Mouse (Mus musculus): ENCODE results near the gene Ift88. TPM values are rescaled to one million over a fixed set of nuclear protein-coding genes. Genes with fewer than 3 reads are reported as not detected.

The Ift88 gene
- polyA plus RNA-seq, 1 experiment = 6.1 TPM

GRCm38 (mm10) chr14:57534961-57535360 lies 111.1 kb downstream of the Ift88 start:
- 30% methylated on average over 8 of the region's 8 CpGs for WGBS
- H3K4me3 ChIP-seq (replicated peaks; ENCODE audit: extremely low read depth, low read depth, low read length) = no peak overlapping the region
- H3K4me1 ChIP-seq (ENCODE audit: control insufficient read depth, insufficient read depth, low read length) = peaks cover 13% of the 10 kb centered on the region
- no peak for DNase-seq
- TF ChIP-seq POLR2A (IDR thresholded peaks at IDR 0.05; ENCODE audit: borderline replicate concordance, extremely low read depth, low read depth, low read length) = no peak
- no peak for TF ChIP-seq CTCF (IDR thresholded peaks at IDR 0.05; ENCODE audit: insufficient read depth, low read length)

DNA sequence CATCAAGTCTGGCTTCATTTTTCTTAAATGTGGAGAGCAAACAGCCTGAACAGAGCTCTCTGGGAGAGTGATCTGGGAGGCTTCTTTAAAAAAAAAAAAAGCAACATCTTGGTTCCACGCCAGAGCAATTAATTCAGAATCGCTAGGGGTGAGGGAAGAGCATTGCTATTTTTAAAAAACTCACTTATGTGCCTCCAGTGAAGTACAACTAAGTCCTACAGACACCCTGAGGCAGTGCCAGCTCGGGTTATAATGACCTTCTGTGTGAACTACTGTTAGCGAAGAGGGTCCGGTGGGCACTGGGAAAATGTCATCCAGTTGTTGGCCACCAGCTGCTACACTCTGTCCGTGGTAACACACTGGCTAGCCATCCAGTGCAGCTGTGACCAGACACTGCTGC lies 111.8 kb downstream of the Ift88 start:
- WGBS = 47% methylated on average over 6 of the region's 6 CpGs
- TF ChIP-seq POLR2A (IDR thresholded peaks at IDR 0.05; ENCODE audit: borderline replicate concordance, extremely low read depth, low read depth, low read length) = no peak
- TF ChIP-seq CTCF (IDR thresholded peaks at IDR 0.05; ENCODE audit: insufficient read depth, low read length) = no peak
- H3K4me3 ChIP-seq (replicated peaks; ENCODE audit: extremely low read depth, low read depth, low read length) = no peak overlapping the region
- no peak for DNase-seq
- peaks cover 13% of the 10 kb centered on the region for H3K4me1 ChIP-seq (ENCODE audit: control insufficient read depth, insufficient read depth, low read length)

GRCm38 (mm10) chr14:57536820-57537219 lies 113.0 kb downstream of the Ift88 start:
- TF ChIP-seq POLR2A (IDR thresholded peaks at IDR 0.05; ENCODE audit: borderline replicate concordance, extremely low read depth, low read depth, low read length) (no peak), CTCF (IDR thresholded peaks at IDR 0.05; ENCODE audit: insufficient read depth, low read length) (no peak)
- no peak for DNase-seq
- peaks cover 13% of the 10 kb centered on the region for H3K4me1 ChIP-seq (ENCODE audit: control insufficient read depth, insufficient read depth, low read length)
- no peak overlapping the region for H3K4me3 ChIP-seq (replicated peaks; ENCODE audit: extremely low read depth, low read depth, low read length)
- WGBS = 59% methylated on average over 9 of the region's 9 CpGs

DNA sequence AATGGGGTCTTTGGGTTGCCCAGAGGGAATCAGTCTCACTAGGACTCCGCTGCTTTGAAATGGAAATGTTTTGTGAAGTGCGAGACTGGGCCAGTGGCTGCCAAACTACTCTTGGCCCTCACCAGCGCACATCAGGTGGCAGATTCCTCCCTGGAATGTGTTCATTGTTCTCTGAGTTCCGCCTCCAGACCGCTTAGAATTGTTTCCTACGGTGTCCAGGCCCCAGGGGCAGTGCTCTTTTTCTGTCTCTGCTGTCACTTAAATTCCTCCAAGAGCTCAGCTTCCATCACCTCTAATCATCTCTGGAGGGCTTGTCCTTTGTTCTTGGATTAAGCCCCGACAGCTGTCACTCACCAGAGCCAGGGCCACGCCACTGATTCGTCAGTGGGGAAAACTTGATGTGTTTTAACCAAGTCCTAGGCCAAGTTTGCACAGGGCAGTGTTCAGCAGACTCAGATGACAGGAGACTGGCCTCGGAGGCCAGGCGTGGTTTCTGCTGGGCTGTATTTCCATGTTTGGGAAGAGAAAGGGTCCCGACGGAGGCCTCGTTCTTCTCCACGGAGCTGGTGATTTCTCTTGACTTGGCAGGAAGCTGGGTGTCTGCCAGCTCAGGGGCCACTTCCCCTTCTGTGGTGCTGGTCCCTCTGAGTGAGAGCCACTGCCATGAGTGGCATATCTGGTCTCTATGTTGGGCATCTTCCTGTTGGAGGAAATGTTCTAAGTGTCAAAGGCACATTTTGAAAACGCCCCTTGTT lies 113.6 kb downstream of the Ift88 start:
- DNase-seq = no peak
- TF ChIP-seq POLR2A (IDR thresholded peaks at IDR 0.05; ENCODE audit: borderline replicate concordance, extremely low read depth, low read depth, low read length) (no peak), CTCF (IDR thresholded peaks at IDR 0.05; ENCODE audit: insufficient read depth, low read length) (no peak)
- H3K4me1 ChIP-seq (ENCODE audit: control insufficient read depth, insufficient read depth, low read length) = peaks cover 13% of the 10 kb centered on the region
- 23% methylated on average over 16 of the region's 16 CpGs for WGBS
- no peak overlapping the region for H3K4me3 ChIP-seq (replicated peaks; ENCODE audit: extremely low read depth, low read depth, low read length)

- TF ChIP-seq POLR2A (IDR thresholded peaks at IDR 0.05; ENCODE audit: borderline replicate concordance, extremely low read depth, low read depth, low read length) (no peak), CTCF (IDR thresholded peaks at IDR 0.05; ENCODE audit: insufficient read depth, low read length) (no peak)
- no peak overlapping the region for H3K4me3 ChIP-seq (replicated peaks; ENCODE audit: extremely low read depth, low read depth, low read length)
- peaks cover 2% of the 10 kb centered on the region; the same call in 1 of the 2 replicates for H3K4me1 ChIP-seq (ENCODE audit: control insufficient read depth, insufficient read depth, low read length)
- no peak for DNase-seq
- WGBS = 73% methylated on average over 11 of the region's 11 CpGs
These were observed 116.8 kb downstream of the Ift88 start for GRCm38 (mm10) chr14:57540683-57541082.

GRCm38 (mm10) chr14:57542231-57542630 lies 118.4 kb downstream of the Ift88 start:
- DNase-seq = no peak
- H3K4me1 ChIP-seq (ENCODE audit: control insufficient read depth, insufficient read depth, low read length) = no peaks in the 10 kb centered on the region
- no peak overlapping the region for H3K4me3 ChIP-seq (replicated peaks; ENCODE audit: extremely low read depth, low read depth, low read length)
- no peak for TF ChIP-seq CTCF (IDR thresholded peaks at IDR 0.05; ENCODE audit: insufficient read depth, low read length)
- WGBS = 61% methylated on average over 34 of the region's 34 CpGs

- no peak for DNase-seq
- H3K4me1 ChIP-seq (ENCODE audit: control insufficient read depth, insufficient read depth, low read length) = no peaks in the 10 kb centered on the region
- WGBS = 91% methylated on average over 13 of the region's 13 CpGs
- no peak overlapping the region for H3K4me3 ChIP-seq (replicated peaks; ENCODE audit: extremely low read depth, low read depth, low read length)
- TF ChIP-seq CTCF (IDR thresholded peaks at IDR 0.05; ENCODE audit: insufficient read depth, low read length) (no peak), POLR2A (IDR thresholded peaks at IDR 0.05; ENCODE audit: borderline replicate concordance, extremely low read depth, low read depth, low read length) (no peak)
These were observed 119.7 kb downstream of the Ift88 start for GRCm38 (mm10) chr14:57543420-57544039.

DNA sequence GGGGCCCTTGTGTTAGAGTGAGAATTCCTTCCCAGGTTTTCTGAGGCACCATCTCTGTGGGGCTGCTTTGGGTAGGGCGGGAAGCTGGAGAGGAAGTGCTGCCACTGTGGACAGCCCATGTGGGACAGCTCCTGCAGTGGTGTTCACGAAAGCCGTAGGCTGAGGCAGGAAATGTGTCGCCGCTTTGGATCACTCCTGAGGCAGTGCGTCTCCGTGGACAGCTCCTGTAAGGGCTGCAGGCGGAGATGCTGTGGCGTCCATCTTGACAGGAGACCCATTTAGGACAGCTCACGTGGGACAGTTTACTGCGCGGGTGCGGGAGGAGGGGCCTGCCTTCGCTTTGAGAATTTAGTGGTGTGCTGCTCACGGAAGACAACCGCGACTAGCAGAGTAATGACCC lies 121.7 kb downstream of the Ift88 start:
- Histone ChIP-seq H3K4me3 (replicated peaks; ENCODE audit: extremely low read depth, low read depth, low read length) (no peak overlapping the region), H3K4me1 (ENCODE audit: control insufficient read depth, insufficient read depth, low read length) (no peaks in the 10 kb centered on the region)
- TF ChIP-seq POLR2A (IDR thresholded peaks at IDR 0.05; ENCODE audit: borderline replicate concordance, extremely low read depth, low read depth, low read length) (no peak), CTCF (IDR thresholded peaks at IDR 0.05; ENCODE audit: insufficient read depth, low read length) (no peak)
- DNase-seq = no peak
- 83% methylated on average over 17 of the region's 17 CpGs for WGBS

DNA sequence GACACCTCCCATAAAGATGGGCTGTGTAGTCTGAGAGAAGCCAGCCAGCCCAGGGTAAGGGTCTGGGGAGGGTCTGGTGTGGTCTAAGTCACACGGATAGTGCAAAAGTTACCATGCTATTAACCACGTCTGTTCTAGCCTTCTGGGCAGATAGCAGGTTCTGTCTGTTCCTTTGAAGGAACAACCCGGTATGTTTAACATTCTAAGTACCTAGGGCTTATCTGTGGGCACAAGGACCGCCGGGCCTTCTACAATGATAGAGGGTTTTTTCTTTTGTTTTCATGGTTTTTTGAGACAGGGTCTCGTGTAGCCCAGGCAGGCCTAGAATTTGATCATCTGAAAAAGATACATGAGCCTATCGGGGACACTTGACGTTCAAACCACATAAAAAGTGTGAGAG lies 122.3 kb downstream of the Ift88 start:
- Histone ChIP-seq H3K4me3 (replicated peaks; ENCODE audit: extremely low read depth, low read depth, low read length) (no peak overlapping the region), H3K4me1 (ENCODE audit: control insufficient read depth, insufficient read depth, low read length) (no peaks in the 10 kb centered on the region)
- 77% methylated on average over 8 of the region's 8 CpGs for WGBS
- no peak for DNase-seq
- no peak for TF ChIP-seq POLR2A (IDR thresholded peaks at IDR 0.05; ENCODE audit: borderline replicate concordance, extremely low read depth, low read depth, low read length)
- no peak for TF ChIP-seq CTCF (IDR thresholded peaks at IDR 0.05; ENCODE audit: insufficient read depth, low read length)

DNA sequence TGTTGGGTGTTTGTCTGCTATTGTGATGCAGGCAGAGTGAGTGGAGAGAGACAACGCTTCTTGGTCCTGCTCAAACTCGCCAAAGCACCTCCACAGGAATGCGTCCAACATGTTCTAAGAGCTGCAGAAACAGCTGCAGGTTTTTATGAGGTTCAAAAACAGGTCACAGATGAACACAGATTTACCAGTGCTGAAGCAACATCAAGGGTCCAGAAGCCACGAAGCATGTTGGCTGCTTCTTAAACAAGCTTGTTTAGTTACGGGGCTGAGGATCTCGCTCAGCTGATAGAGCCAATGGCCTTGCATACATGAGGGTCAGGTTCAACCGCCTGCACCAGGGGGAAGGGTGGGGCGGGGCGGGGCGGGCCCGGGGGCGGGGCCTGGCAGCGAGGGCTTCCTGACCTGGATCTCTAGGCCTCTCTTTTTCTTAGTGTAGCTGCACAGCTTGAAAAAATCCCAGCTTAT lies 122.7 kb downstream of the Ift88 start:
- TF ChIP-seq POLR2A (IDR thresholded peaks at IDR 0.05; ENCODE audit: borderline replicate concordance, extremely low read depth, low read depth, low read length) (no peak), CTCF (IDR thresholded peaks at IDR 0.05; ENCODE audit: insufficient read depth, low read length) (no peak)
- WGBS = 24% methylated on average over 13 of the region's 13 CpGs
- Histone ChIP-seq H3K4me1 (ENCODE audit: control insufficient read depth, insufficient read depth, low read length) (no peaks in the 10 kb centered on the region), H3K4me3 (replicated peaks; ENCODE audit: extremely low read depth, low read depth, low read length) (no peak overlapping the region)
- DNase-seq = no peak
